Mouse (Mus musculus) midbrain, embryonic 11.5 days (tissue): ENCODE results near the gene Hus1b. TPM values are rescaled to one million over a fixed set of nuclear protein-coding genes. Genes with fewer than 3 reads are reported as not detected.
A peak's percentile ranks its signal among the peaks of the same experiment; 100 is the strongest.

Experiments used
- ATAC-seq: fragments of 200-750 bp; cut with Nextera tagmentation; 2 replicates; pipeline ENCODE4 v1.8.0; 2017; ENCODE audit warnings: moderate TSS enrichment, moderate library complexity; ENCODE audit not compliant: low FRiP score
- DNase-seq: peaks from one replicate; pipeline ENCODE4 v3.0.0; 2015; ENCODE audit warnings: low spot score; ENCODE audit errors: missing footprints
- H3K27ac ChIP-seq: fragments of 300-500 bp; sonication (generic); 2 replicates; pipeline ENCODE4 v1.5.1; 2014; ENCODE audit warnings: low read depth, low read length
- H3K27me3 ChIP-seq: fragments of 300-500 bp; sonication (generic); 2 replicates; pipeline ENCODE4 v1.6.1; 2014; ENCODE audit warnings: mild to moderate bottlenecking, low read length, moderate library complexity, mixed read lengths; ENCODE audit not compliant: control insufficient read depth, insufficient read depth
- H3K36me3 ChIP-seq: fragments of 300-500 bp; sonication (generic); 2 replicates; pipeline ENCODE4 v1.6.1; 2014; ENCODE audit warnings: mild to moderate bottlenecking, low read length, moderate library complexity, mixed read lengths; ENCODE audit not compliant: control insufficient read depth, insufficient read depth
- H3K4me1 ChIP-seq: fragments of 300-500 bp; sonication (generic); 2 replicates; pipeline ENCODE4 v1.6.1; 2014; ENCODE audit warnings: low read length; ENCODE audit not compliant: control insufficient read depth, insufficient read depth
- H3K4me2 ChIP-seq: fragments of 300-500 bp; sonication (generic); 2 replicates; pipeline ENCODE4 v1.6.1; 2014; ENCODE audit warnings: mild to moderate bottlenecking, moderate library complexity
- H3K4me3 ChIP-seq: fragments of 300-500 bp; sonication (generic); 2 replicates; pipeline ENCODE4 v1.5.1; 2014; ENCODE audit warnings: low read depth, low read length
- H3K9ac ChIP-seq: fragments of 300-500 bp; sonication (generic); 2 replicates; pipeline ENCODE4 v1.6.1; 2014; ENCODE audit warnings: low read length
- H3K9me3 ChIP-seq: fragments of 300-500 bp; sonication (generic); 2 replicates; pipeline ENCODE4 v1.6.1; 2016; ENCODE audit warnings: low read length; ENCODE audit not compliant: control insufficient read depth
- WGBS: fragments of 180-500 bp; shearing (Covaris S2); extraction: QIAGEN DNeasy Blood & Tissue Kit; methylation state at CpG from one replicate; pipeline ENCODE4 v1.1.7; 2014; 5-methylcytosine and 5-hydroxymethylcytosine counted together
- polyA plus RNA-seq: library from polyadenylated mRNA; unstranded; fragments of >200 nt; fragmentation: Nextera tagmentation; extraction: Ambion mirVana; gene quantifications from 2 replicates; pipeline ENCODE4 v1.2.1, GENCODE M21; 2014

Hus1b gene
- polyA plus RNA-seq, 1 experiment from 2014 or later: not detected

- peak overlapping the region; percentile 43 for H3K4me2 ChIP-seq
- 20% methylated on average over 13 of the region's 13 CpGs for WGBS
- peak overlapping the region; percentile 3 for H3K4me3 ChIP-seq
- peaks cover 4% of the 10 kb centered on the region; the same call in 1 of the 2 replicates for H3K27me3 ChIP-seq
- no peak overlapping the region for H3K27ac ChIP-seq
- H3K36me3 ChIP-seq: no peaks in the 10 kb centered on the region
- no peaks in the 10 kb centered on the region for H3K9me3 ChIP-seq
- H3K9ac ChIP-seq: no peak overlapping the region; the same call in 1 of the 2 replicates
- DNase-seq (peak; percentile 92), ATAC-seq (peak; percentile 24)
- H3K4me1 ChIP-seq: 0 out of 2 replicates have a peak, but pooled peaks cover 2% of the 10 kb centered on the region
Observed at GRCm38 (mm10) chr13:30985275-30985597, 37.7 kb upstream of the Hus1b start.

- Histone ChIP-seq H3K4me1 (0 out of 2 replicates have a peak, but pooled peaks cover 2% of the 10 kb centered on the region), H3K36me3 (no peaks in the 10 kb centered on the region), H3K9me3 (no peaks in the 10 kb centered on the region), H3K4me3 (no peak overlapping the region), H3K27me3 (peaks cover 2% of the 10 kb centered on the region; the same call in 1 of the 2 replicates), H3K27ac (no peak overlapping the region), H3K4me2 (no peak overlapping the region), H3K9ac (no peak overlapping the region)
- WGBS: 80% methylated on average over 1 of the region's 1 CpGs
- DNase-seq (no peak), ATAC-seq (no peak)
Observed at GRCm38 (mm10) chr13:30981666-30982065, 34.1 kb upstream of the Hus1b start.

GRCm38 (mm10) chr13:30978224-30978623, 30.7 kb upstream of the Hus1b start:
- no peak overlapping the region for H3K27ac ChIP-seq
- DNase-seq (no peak), ATAC-seq (no peak)
- H3K9me3 ChIP-seq: no peaks in the 10 kb centered on the region
- H3K36me3 ChIP-seq: no peaks in the 10 kb centered on the region
- 71% methylated on average over 4 of the region's 4 CpGs for WGBS
- H3K4me1 ChIP-seq: no peaks in the 10 kb centered on the region
- no peaks in the 10 kb centered on the region for H3K27me3 ChIP-seq
- H3K9ac ChIP-seq: no peak overlapping the region
- no peak overlapping the region for H3K4me2 ChIP-seq
- no peak overlapping the region for H3K4me3 ChIP-seq

GRCm38 (mm10) chr13:30976536-30977084, 29.1 kb upstream of the Hus1b start:
- Histone ChIP-seq H3K27me3 (no peaks in the 10 kb centered on the region), H3K27ac (no peak overlapping the region), H3K9me3 (no peaks in the 10 kb centered on the region), H3K36me3 (no peaks in the 10 kb centered on the region), H3K4me2 (no peak overlapping the region), H3K4me1 (no peaks in the 10 kb centered on the region), H3K4me3 (no peak overlapping the region), H3K9ac (no peak overlapping the region)
- WGBS: 62% methylated on average over 8 of the region's 8 CpGs
- DNase-seq: no peak
- no peak for ATAC-seq

DNA sequence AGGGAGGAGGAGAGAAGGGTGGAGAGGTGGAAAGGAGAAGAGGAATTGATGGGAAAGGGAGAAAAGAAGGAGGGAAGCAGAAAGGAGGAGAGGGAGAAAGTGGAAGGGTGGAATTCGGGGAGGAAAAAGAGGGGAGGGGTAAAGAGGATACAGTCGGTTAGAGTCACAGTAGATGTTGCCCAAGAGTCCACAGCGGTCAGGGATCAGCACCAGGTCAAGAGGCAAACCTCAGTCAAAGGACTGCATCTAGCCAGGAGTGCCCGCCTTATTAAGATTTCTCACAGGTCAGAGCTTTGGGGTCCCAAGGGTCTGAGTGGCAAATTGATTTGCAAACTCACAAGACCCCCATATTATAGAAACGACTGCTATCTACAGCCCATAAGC, 26.7 kb upstream of the Hus1b start:
- Histone ChIP-seq H3K9me3 (no peaks in the 10 kb centered on the region), H3K9ac (peak overlapping the region; percentile 88), H3K27ac (no peak overlapping the region), H3K4me1 (no peaks in the 10 kb centered on the region), H3K27me3 (no peaks in the 10 kb centered on the region), H3K4me2 (peak overlapping the region; percentile 63), H3K4me3 (peak overlapping the region; percentile 91), H3K36me3 (no peaks in the 10 kb centered on the region)
- DNase-seq (no peak), ATAC-seq (peak; percentile 64)
- WGBS: 14% methylated on average over 5 of the region's 5 CpGs

GRCm38 (mm10) chr13:30973501-30974246, 26.1 kb upstream of the Hus1b start, which contains the start of the genes Exoc2 and Gm5447:
Exoc2 (minus strand) TSS chr13:30974093.
Gm5447 (plus strand) TSS chr13:30974204.
- H3K4me1 ChIP-seq: no peaks in the 10 kb centered on the region
- H3K9me3 ChIP-seq: no peaks in the 10 kb centered on the region
- under 1% methylated on average over 51 of the region's 54 CpGs for WGBS
- peak within 1 kb of the TSS; percentile 88 for H3K9ac ChIP-seq
- peak within 1 kb of the TSS; percentile 63 for H3K4me2 ChIP-seq
- peak within 1 kb of the TSS; percentile 91 for H3K4me3 ChIP-seq
- DNase-seq (peak; percentile 99), ATAC-seq (peak; percentile 98)
- H3K27ac ChIP-seq: peak within 1 kb of the TSS; percentile 57
- no peaks in the 10 kb centered on the region for H3K27me3 ChIP-seq
- no peaks in the 10 kb centered on the region for H3K36me3 ChIP-seq

DNA sequence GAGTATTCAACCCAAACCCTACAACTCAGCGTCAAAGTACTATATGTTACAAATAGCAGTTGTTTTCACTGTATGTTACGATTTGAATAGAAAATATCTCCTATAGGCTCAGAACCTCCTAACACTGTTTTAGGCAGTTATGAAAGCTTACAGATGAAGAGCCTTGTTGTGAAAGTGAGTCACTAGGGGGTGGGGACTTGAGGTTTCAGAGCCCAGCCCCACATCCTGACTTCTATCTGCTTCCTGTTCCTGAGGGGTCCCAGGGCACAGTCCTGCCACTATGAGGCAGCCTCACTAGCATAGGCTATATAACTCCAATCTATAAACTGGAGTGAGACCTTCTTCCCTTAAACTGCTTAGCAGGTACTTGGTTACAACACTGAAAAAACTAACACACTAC, 24.5 kb upstream of the Hus1b start:
- WGBS: 97% methylated on average over 2 of the region's 2 CpGs

GRCm38 (mm10) chr13:30971047-30971446, 23.5 kb upstream of the Hus1b start:
- H3K4me2 ChIP-seq: no peak overlapping the region
- 85% methylated on average over 3 of the region's 3 CpGs for WGBS
- ATAC-seq (no peak), DNase-seq (peak; percentile 62)
- peaks cover 10% of the 10 kb centered on the region for H3K4me1 ChIP-seq
- H3K27ac ChIP-seq: no peak overlapping the region
- no peak overlapping the region for H3K4me3 ChIP-seq
- H3K9ac ChIP-seq: no peak overlapping the region
- H3K27me3 ChIP-seq: no peaks in the 10 kb centered on the region
- H3K36me3 ChIP-seq: no peaks in the 10 kb centered on the region
- H3K9me3 ChIP-seq: no peaks in the 10 kb centered on the region

More for the DNA sequence above, 24.5 kb upstream of the Hus1b start:
- Histone ChIP-seq H3K36me3 (no peaks in the 10 kb centered on the region), H3K4me1 (peaks cover 3% of the 10 kb centered on the region; the same call in 1 of the 2 replicates), H3K4me2 (no peak overlapping the region), H3K27ac (no peak overlapping the region), H3K27me3 (no peaks in the 10 kb centered on the region), H3K9me3 (no peaks in the 10 kb centered on the region), H3K4me3 (no peak overlapping the region), H3K9ac (no peak overlapping the region)
- no peak for DNase-seq
- no peak for ATAC-seq

DNA sequence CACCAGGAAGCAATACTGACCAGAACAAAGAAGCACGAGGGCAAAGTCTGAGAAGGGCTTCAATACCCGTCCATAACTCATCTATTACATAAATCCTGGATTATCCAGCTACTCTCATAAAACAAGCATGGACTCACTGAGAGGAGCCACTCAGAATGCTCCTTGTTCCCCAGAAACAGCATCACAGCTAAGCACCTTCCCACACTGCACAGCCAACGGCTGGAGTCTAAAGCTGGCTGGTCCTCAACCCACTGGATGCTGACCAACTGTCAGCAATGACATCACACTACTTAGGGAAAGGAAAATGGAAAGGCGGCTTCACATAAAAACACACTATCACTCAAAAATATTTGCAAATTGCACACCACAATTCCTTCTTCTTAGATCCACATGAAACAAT, 20.8 kb upstream of the Hus1b start:
- ATAC-seq: no peak

More for the DNA sequence above, 20.8 kb upstream of the Hus1b start:
- Histone ChIP-seq H3K27ac (no peak overlapping the region), H3K4me1 (peaks cover 10% of the 10 kb centered on the region), H3K4me3 (no peak overlapping the region), H3K36me3 (no peaks in the 10 kb centered on the region), H3K4me2 (no peak overlapping the region), H3K9me3 (no peaks in the 10 kb centered on the region), H3K9ac (no peak overlapping the region), H3K27me3 (no peaks in the 10 kb centered on the region)
- WGBS: 76% methylated on average over 4 of the region's 4 CpGs
- DNase-seq: no peak
